Mouse (Mus musculus) liver, adult 2 months (tissue): ENCODE data around the gene Oxct2a. TPM values are rescaled to one million over a fixed set of nuclear protein-coding genes. Genes with fewer than 3 reads are reported as not detected.
"Not testable (repeated sequence)": the region's sequence is repeated elsewhere in the genome, so short reads cannot be mapped to it uniquely, and the experiment has no call there.

ENCODE experiments used
- DNase-seq: peaks from one replicate; pipeline ENCODE4 v3.0.0-alpha.2; 2011; ENCODE audit warnings: low read depth, low spot score; ENCODE audit errors: extremely low read depth
- H3K27ac ChIP-seq: fragments of 200-500 bp; replicated peaks from 2 replicates; pipeline ENCODE4 v1.5.1; 2012; ENCODE audit warnings: low read depth, mild to moderate bottlenecking, control low read depth, inconsistent platforms, low read length; ENCODE audit not compliant: insufficient read depth
- H3K27me3 ChIP-seq: fragments of 200-500 bp; 2 replicates; pipeline ENCODE4 v1.6.1; 2012; ENCODE audit warnings: mild to moderate bottlenecking, moderate library complexity, low read length, inconsistent platforms; ENCODE audit not compliant: control insufficient read depth, insufficient read depth
- H3K36me3 ChIP-seq: fragments of 200-500 bp; 2 replicates; pipeline ENCODE4 v1.6.1; 2012; ENCODE audit warnings: low read length, inconsistent platforms; ENCODE audit not compliant: control insufficient read depth, insufficient read depth
- H3K4me1 ChIP-seq: fragments of 200-500 bp; 2 replicates; pipeline ENCODE4 v1.6.1; 2011; ENCODE audit warnings: low read length; ENCODE audit not compliant: control insufficient read depth, insufficient read depth
- H3K4me3 ChIP-seq: fragments of 200-500 bp; 2 replicates; pipeline ENCODE4 v1.5.1; 2011; ENCODE audit warnings: low read depth, mild to moderate bottlenecking, control low read depth, low read length, moderate library complexity; ENCODE audit not compliant: insufficient read depth
- H3K79me2 ChIP-seq: fragments of 200-500 bp; 2 replicates; pipeline ENCODE4 v1.6.1; 2012; ENCODE audit warnings: inconsistent platforms, mild to moderate bottlenecking, low read length, moderate library complexity; ENCODE audit not compliant: control insufficient read depth, insufficient read depth
- H3K9ac ChIP-seq: fragments of 200-500 bp; 2 replicates; pipeline ENCODE4 v1.6.1; 2012; ENCODE audit warnings: low read depth, mild to moderate bottlenecking, control low read depth, inconsistent platforms, low read length
- CTCF ChIP-seq: fragments of 200-500 bp; IDR thresholded peaks from 2 replicates; pipeline ENCODE4 v1.5.1; 2011; ENCODE audit warnings: low read depth, low read length, control low read depth
- POLR2A ChIP-seq: fragments of 200-500 bp; IDR thresholded peaks from 2 replicates; pipeline ENCODE4 v1.6.1; 2011; ENCODE audit warnings: low read length, control low read depth; ENCODE audit not compliant: insufficient read depth; ENCODE audit errors: extremely low read depth
- WGBS: fragments of 180-500 bp; shearing (Covaris S2); methylation state at CpG from one replicate; pipeline ENCODE4 v1.1.7; 2018; 5-methylcytosine and 5-hydroxymethylcytosine counted together
- polyA plus RNA-seq: library from polyadenylated mRNA; depleted of rRNA; stranded (reverse); fragments of >200 nt; gene quantifications from 2 replicates; pipeline ENCODE4 v1.2.3, GENCODE M21; 2012
- total RNA-seq: library from RNA; depleted of rRNA; stranded (reverse); fragments of >200 nt; gene quantifications from 2 replicates; pipeline ENCODE4 v1.2.3, GENCODE M21; 2014

Gene Oxct2a
- total and polyA plus RNA-seq, 2 experiments: not detected

GRCm38 (mm10) chr4:123296148-123296534 is 27.3 kb downstream of the Oxct2a start:
- no peak overlapping the region for H3K27ac ChIP-seq
- no peak overlapping the region for H3K4me3 ChIP-seq
- no peak overlapping the region for H3K9ac ChIP-seq
- no peaks in the 10 kb centered on the region for H3K79me2 ChIP-seq
- H3K4me1 ChIP-seq: peaks cover 4% of the 10 kb centered on the region
- no peak for DNase-seq
- no peak for TF ChIP-seq CTCF
- no peak for TF ChIP-seq POLR2A
- H3K36me3 ChIP-seq: peaks cover 52% of the 10 kb centered on the region
- 90% methylated on average over 5 of the region's 5 CpGs for WGBS
- no peaks in the 10 kb centered on the region for H3K27me3 ChIP-seq

GRCm38 (mm10) chr4:123295516-123296147 is 27.8 kb downstream of the Oxct2a start:
- Histone ChIP-seq H3K4me1 (peaks cover 4% of the 10 kb centered on the region), H3K36me3 (peaks cover 54% of the 10 kb centered on the region)
- peak; percentile 63 for DNase-seq

GRCm38 (mm10) chr4:123295026-123295425 is 28.4 kb downstream of the Oxct2a start:
- H3K4me3 ChIP-seq, H3K27ac ChIP-seq, H3K9ac ChIP-seq, H3K79me2 ChIP-seq, H3K4me1 ChIP-seq, H3K27me3 ChIP-seq, DNase-seq: not testable (repeated sequence)
- H3K36me3 ChIP-seq: peaks cover 55% of the 10 kb centered on the region
- 78% methylated on average over 15 of the region's 15 CpGs for WGBS

More at GRCm38 (mm10) chr4:123295516-123296147, 27.8 kb downstream of the Oxct2a start:
- TF ChIP-seq POLR2A: no peak
- no peak for TF ChIP-seq CTCF
- H3K27ac ChIP-seq: no peak overlapping the region
- no peak overlapping the region for H3K4me3 ChIP-seq
- 78% methylated on average over 21 of the region's 21 CpGs for WGBS
- no peaks in the 10 kb centered on the region for H3K79me2 ChIP-seq
- no peaks in the 10 kb centered on the region for H3K27me3 ChIP-seq
- H3K9ac ChIP-seq: no peak overlapping the region

- peaks cover 61% of the 10 kb centered on the region for H3K36me3 ChIP-seq
- peak; percentile 37 for DNase-seq
- WGBS: 63% methylated on average over 7 of the region's 7 CpGs
Observed at GRCm38 (mm10) chr4:123293661-123294443, 29.6 kb downstream of the Oxct2a start.

GRCm38 (mm10) chr4:123292989-123293388 is 30.4 kb downstream of the Oxct2a start:
- 86% methylated on average over 7 of the region's 7 CpGs for WGBS
- Histone ChIP-seq H3K4me3 (no peak overlapping the region), H3K36me3 (peaks cover 63% of the 10 kb centered on the region), H3K4me1 (no peaks in the 10 kb centered on the region), H3K9ac (no peak overlapping the region), H3K79me2 (no peaks in the 10 kb centered on the region), H3K27me3 (no peaks in the 10 kb centered on the region), H3K27ac (no peak overlapping the region)
- DNase-seq: no peak
- TF ChIP-seq POLR2A (no peak), CTCF (no peak)

More at GRCm38 (mm10) chr4:123293661-123294443, 29.6 kb downstream of the Oxct2a start:
- no peak overlapping the region for H3K9ac ChIP-seq
- TF ChIP-seq POLR2A (no peak), CTCF (no peak)
- H3K79me2 ChIP-seq: no peaks in the 10 kb centered on the region
- H3K4me3 ChIP-seq: no peak overlapping the region
- H3K27ac ChIP-seq: no peak overlapping the region
- no peaks in the 10 kb centered on the region for H3K4me1 ChIP-seq
- H3K27me3 ChIP-seq: no peaks in the 10 kb centered on the region

GRCm38 (mm10) chr4:123292390-123292789 is 31.0 kb downstream of the Oxct2a start:
- Histone ChIP-seq H3K79me2 (no peaks in the 10 kb centered on the region), H3K4me3 (no peak overlapping the region), H3K27me3 (no peaks in the 10 kb centered on the region), H3K4me1 (no peaks in the 10 kb centered on the region), H3K27ac (no peak overlapping the region), H3K36me3 (peaks cover 62% of the 10 kb centered on the region), H3K9ac (no peak overlapping the region)
- WGBS: 94% methylated on average over 3 of the region's 3 CpGs
- no peak for DNase-seq
- TF ChIP-seq POLR2A: no peak
